Mouse (Mus musculus) spleen, adult 2 months (tissue): ENCODE data around the gene Matk. TPM values are rescaled to one million over a fixed set of nuclear protein-coding genes. Genes with fewer than 3 reads are reported as not detected.

Experiments
- DNase-seq, 2 experiments: peaks; one replicate each; pipeline versions ENCODE4 v3.0.0 to v3.0.0-alpha.2; 2012 to 2021; ENCODE audit warnings: low spot score in 2 of 2, low read depth in 1 of 2
- H3K27ac ChIP-seq: fragments of 200-500 bp; 2 replicates; pipeline ENCODE4 v1.5.1; 2012; ENCODE audit warnings: low read length, inconsistent platforms; ENCODE audit not compliant: insufficient read depth
- H3K27me3 ChIP-seq: fragments of 200-500 bp; 2 replicates; pipeline ENCODE4 v1.6.1; 2012; ENCODE audit warnings: mild to moderate bottlenecking, moderate library complexity, low read length, inconsistent platforms; ENCODE audit not compliant: control insufficient read depth, insufficient read depth
- H3K36me3 ChIP-seq: fragments of 200-500 bp; 2 replicates; pipeline ENCODE4 v1.6.1; 2012; ENCODE audit warnings: mild to moderate bottlenecking, low read length, inconsistent platforms; ENCODE audit not compliant: control insufficient read depth, insufficient read depth
- H3K4me1 ChIP-seq: fragments of 200-500 bp; 2 replicates; pipeline ENCODE4 v1.6.1; 2011; ENCODE audit warnings: inconsistent platforms; ENCODE audit not compliant: control insufficient read depth, insufficient read depth, insufficient read length
- H3K4me3 ChIP-seq: fragments of 200-500 bp; 2 replicates; pipeline ENCODE4 v1.5.1; 2011; ENCODE audit warnings: mild to moderate bottlenecking, inconsistent platforms; ENCODE audit not compliant: insufficient read depth, insufficient read length; ENCODE audit errors: extremely low read depth
- CTCF ChIP-seq: fragments of 200-500 bp; IDR thresholded peaks from 2 replicates; pipeline ENCODE4 v1.5.1; 2011; ENCODE audit warnings: mild to moderate bottlenecking, inconsistent platforms; ENCODE audit not compliant: insufficient read depth, insufficient read length, insufficient replicate concordance; ENCODE audit errors: extremely low read depth
- POLR2A ChIP-seq: fragments of 200-500 bp; IDR thresholded peaks from 2 replicates; pipeline ENCODE4 v1.6.1; 2011; ENCODE audit warnings: low read depth, low read length, inconsistent platforms
- WGBS: fragments of 180-500 bp; shearing (Covaris S2); methylation state at CpG from one replicate; pipeline ENCODE4 v1.1.7; 2018; 5-methylcytosine and 5-hydroxymethylcytosine counted together
- polyA plus RNA-seq: library from polyadenylated mRNA; depleted of rRNA; stranded (reverse); fragments of >200 nt; gene quantifications from 2 replicates; pipeline ENCODE4 v1.2.3, GENCODE M21; 2012

The Matk gene
- polyA plus RNA-seq, 1 experiment: 22.5 TPM

GRCm38 (mm10) chr10:81242021-81242420 lies 10.7 kb upstream of the Matk start:
- no peak for DNase-seq
- H3K4me3 ChIP-seq: no peak overlapping the region
- H3K4me1 ChIP-seq: peaks cover 3% of the 10 kb centered on the region; the same call in 1 of the 2 replicates
- H3K27me3 ChIP-seq: peaks cover 6% of the 10 kb centered on the region; the same call in 1 of the 2 replicates
- no peaks in the 10 kb centered on the region for H3K36me3 ChIP-seq
- TF ChIP-seq POLR2A (no peak), CTCF (no peak)
- WGBS: 88% methylated on average over 16 of the region's 16 CpGs
- no peak overlapping the region for H3K27ac ChIP-seq

- peaks cover 6% of the 10 kb centered on the region; the same call in 1 of the 2 replicates for H3K27me3 ChIP-seq
- WGBS: 91% methylated on average over 4 of the region's 4 CpGs
- peaks cover 3% of the 10 kb centered on the region; the same call in 1 of the 2 replicates for H3K4me1 ChIP-seq
- TF ChIP-seq POLR2A (no peak), CTCF (no peak)
- H3K27ac ChIP-seq: no peak overlapping the region
- no peak overlapping the region for H3K4me3 ChIP-seq
- no peaks in the 10 kb centered on the region for H3K36me3 ChIP-seq
- DNase-seq: no peak
These were observed 8.6 kb upstream of the Matk start for GRCm38 (mm10) chr10:81244146-81244545.

- WGBS: 6% methylated on average over 17 of the region's 17 CpGs
- TF ChIP-seq CTCF (peak; percentile 95), POLR2A (no peak)
- H3K4me1 ChIP-seq: peaks cover 3% of the 10 kb centered on the region; the same call in 1 of the 2 replicates
- DNase-seq: peak; percentile 49 to 79
- H3K27me3 ChIP-seq: peaks cover 6% of the 10 kb centered on the region; the same call in 1 of the 2 replicates
- no peaks in the 10 kb centered on the region for H3K36me3 ChIP-seq
- H3K4me3 ChIP-seq: no peak overlapping the region
- H3K27ac ChIP-seq: no peak overlapping the region
These were observed 8.1 kb upstream of the Matk start for GRCm38 (mm10) chr10:81244595-81244994.

- 95% methylated on average over 6 of the region's 6 CpGs for WGBS
- TF ChIP-seq CTCF (no peak), POLR2A (no peak)
- H3K27ac ChIP-seq: no peak overlapping the region
- H3K4me3 ChIP-seq: no peak overlapping the region
- H3K27me3 ChIP-seq: peaks cover 1% of the 10 kb centered on the region; the same call in 1 of the 2 replicates
- peaks cover 3% of the 10 kb centered on the region; the same call in 1 of the 2 replicates for H3K4me1 ChIP-seq
- no peak for DNase-seq
- no peaks in the 10 kb centered on the region for H3K36me3 ChIP-seq
These were observed 7.6 kb upstream of the Matk start for GRCm38 (mm10) chr10:81245166-81245565.

- TF ChIP-seq POLR2A (no peak), CTCF (no peak)
- H3K4me1 ChIP-seq: peaks cover 3% of the 10 kb centered on the region; the same call in 1 of the 2 replicates
- no peaks in the 10 kb centered on the region for H3K36me3 ChIP-seq
- H3K27ac ChIP-seq: peak overlapping the region; percentile 53
- no peak overlapping the region for H3K4me3 ChIP-seq
- peak in 1 of 2 experiments; percentile 35 for DNase-seq
- peaks cover 3% of the 10 kb centered on the region; the same call in 1 of the 2 replicates for H3K27me3 ChIP-seq
- WGBS: 75% methylated on average over 2 of the region's 2 CpGs
These were observed 4.9 kb upstream of the Matk start for GRCm38 (mm10) chr10:81247804-81248203.

GRCm38 (mm10) chr10:81249442-81249841 lies 3.3 kb upstream of the Matk start:
- no peak for DNase-seq
- Histone ChIP-seq H3K27ac (no peak overlapping the region), H3K36me3 (no peaks in the 10 kb centered on the region), H3K27me3 (peaks cover 5% of the 10 kb centered on the region; the same call in 1 of the 2 replicates), H3K4me3 (no peak overlapping the region), H3K4me1 (peaks cover 8% of the 10 kb centered on the region)
- no peak for TF ChIP-seq POLR2A
- WGBS: 64% methylated on average over 8 of the region's 8 CpGs

GRCm38 (mm10) chr10:81254886-81255285 lies 2.2 kb downstream of the Matk start:
- H3K27ac ChIP-seq: no peak overlapping the region
- 5% methylated on average over 1 of the region's 1 CpGs for WGBS
- no peak for DNase-seq
- TF ChIP-seq POLR2A: no peak
- TF ChIP-seq CTCF: no peak
- no peaks in the 10 kb centered on the region for H3K36me3 ChIP-seq
- H3K4me3 ChIP-seq: no peak overlapping the region
- peaks cover 14% of the 10 kb centered on the region for H3K4me1 ChIP-seq
- peaks cover 5% of the 10 kb centered on the region; the same call in 1 of the 2 replicates for H3K27me3 ChIP-seq
